Mouse (Mus musculus) MEL (cell line): ENCODE measurements around the gene Lat2. TPM values are rescaled to one million over a fixed set of nuclear protein-coding genes. Genes with fewer than 3 reads are reported as not detected.
A peak's percentile ranks its signal among the peaks of the same experiment; 100 is the strongest.

Source experiments
- DNase-seq: peaks from one replicate; pipeline ENCODE4 v3.0.0; 2011; ENCODE audit warnings: low read depth, low spot score
- H3K27ac ChIP-seq: 2 replicates; pipeline ENCODE4 v1.5.1; 2012; ENCODE audit warnings: low read depth, mild to moderate bottlenecking, control low read depth, low read length, moderate library complexity; ENCODE audit not compliant: control insufficient read depth
- H3K27me3 ChIP-seq, 2 experiments: fragments of 150-350 bp in 1 of 2; sonication (generic) in 1 of 2; 2 replicates each; pipeline ENCODE4 v1.6.1; 2012; ENCODE audit warnings: low read length in 2 of 2, mild to moderate bottlenecking in 2 of 2, improper control_type of control experiment in 1 of 2, moderate library complexity in 1 of 2; ENCODE audit not compliant: insufficient read depth in 2 of 2, control insufficient read depth in 1 of 2
- H3K36me3 ChIP-seq, 2 experiments: 2 replicates each; pipeline ENCODE4 v1.6.1; 2012 to 2014; ENCODE audit warnings: low read length in 2 of 2, improper control_type of control experiment in 1 of 2, inconsistent platforms in 1 of 2, mild to moderate bottlenecking in 1 of 2; ENCODE audit not compliant: insufficient read depth in 2 of 2, control insufficient read depth in 1 of 2
- H3K4me1 ChIP-seq, 2 experiments: fragments of 150-350 bp in 1 of 2; sonication (generic) in 1 of 2; 2 replicates each; pipeline ENCODE4 v1.6.1; 2012; ENCODE audit warnings: low read length in 2 of 2, improper control_type of control experiment in 1 of 2, mild to moderate bottlenecking in 1 of 2; ENCODE audit not compliant: insufficient read depth in 2 of 2, control insufficient read depth in 1 of 2
- H3K4me3 ChIP-seq, 2 experiments: fragments of 150-350 bp in 1 of 2; sonication (generic) in 1 of 2; 2 replicates each; pipeline ENCODE4 v1.5.1; 2012; ENCODE audit warnings: low read depth in 2 of 2, low read length in 2 of 2, mild to moderate bottlenecking in 2 of 2, moderate library complexity in 2 of 2, control low read depth in 1 of 2, improper control_type of control experiment in 1 of 2; ENCODE audit not compliant: control insufficient read depth in 1 of 2, insufficient read depth in 1 of 2
- H3K79me2 ChIP-seq: 2 replicates; pipeline ENCODE4 v1.6.1; 2012; ENCODE audit warnings: mild to moderate bottlenecking, low read length, moderate library complexity; ENCODE audit not compliant: control insufficient read depth, poor library complexity, insufficient read depth
- H3K9ac ChIP-seq: 2 replicates; pipeline ENCODE4 v1.6.1; 2012; ENCODE audit warnings: low read depth, mild to moderate bottlenecking, control low read depth, low read length, moderate library complexity; ENCODE audit not compliant: control insufficient read depth, poor library complexity, severe bottlenecking
- H3K9me3 ChIP-seq: fragments of 150-350 bp; sonication (generic); replicated peaks from 2 replicates; pipeline ENCODE4 v1.6.1; 2012; ENCODE audit warnings: mild to moderate bottlenecking, low read length, improper control_type of control experiment, moderate library complexity; ENCODE audit not compliant: insufficient read depth
- EP300 ChIP-seq, 2 experiments: IDR thresholded peaks; 2 replicates each; pipeline ENCODE4 v1.6.1; 2011; ENCODE audit warnings: improper control_type of control experiment in 2 of 2, low read length in 2 of 2, low read depth in 1 of 2, mild to moderate bottlenecking in 1 of 2
- ETS1 ChIP-seq: IDR thresholded peaks from 2 replicates; pipeline ENCODE4 v1.6.1; 2012; ENCODE audit warnings: low read depth, mild to moderate bottlenecking, inconsistent platforms, low read length, improper control_type of control experiment, moderate library complexity
- KAT2A ChIP-seq: conservative IDR thresholded peaks from 2 replicates; pipeline ENCODE4 v1.6.1; 2012; ENCODE audit warnings: low read depth, low read length, improper control_type of control experiment, inconsistent platforms
- MAFK ChIP-seq: IDR thresholded peaks from 2 replicates; pipeline ENCODE4 v1.6.1; 2011; ENCODE audit warnings: low read depth, mild to moderate bottlenecking, low read length, improper control_type of control experiment, borderline replicate concordance
- MYC ChIP-seq: IDR thresholded peaks from 2 replicates; pipeline ENCODE4 v1.6.1; 2011; ENCODE audit warnings: low read depth, mild to moderate bottlenecking, low read length, improper control_type of control experiment, moderate library complexity
- NELFE ChIP-seq: IDR thresholded peaks from 2 replicates; pipeline ENCODE4 v1.6.1; 2011; ENCODE audit warnings: low read depth, low read length, improper control_type of control experiment
- POLR2A ChIP-seq, 2 experiments: IDR thresholded peaks; 2 replicates each; pipeline ENCODE4 v1.6.1; 2011 to 2012; ENCODE audit warnings: low read length in 2 of 2, mild to moderate bottlenecking in 2 of 2, control low read depth in 1 of 2, improper control_type of control experiment in 1 of 2, low read depth in 1 of 2, moderate library complexity in 1 of 2; ENCODE audit not compliant: control insufficient read depth in 1 of 2, insufficient read depth in 1 of 2, poor library complexity in 1 of 2
- POLR2AphosphoS5 ChIP-seq: IDR thresholded peaks from 2 replicates; pipeline ENCODE4 v1.6.1; 2012; ENCODE audit warnings: low read depth, borderline replicate concordance, mild to moderate bottlenecking, inconsistent platforms, low read length, moderate library complexity, mixed read lengths
- RAD21 ChIP-seq: IDR thresholded peaks from 2 replicates; pipeline ENCODE4 v1.6.1; 2011; ENCODE audit warnings: mild to moderate bottlenecking, low read depth, low read length, improper control_type of control experiment
- SIN3A ChIP-seq: IDR thresholded peaks from 2 replicates; pipeline ENCODE4 v1.6.1; 2012; ENCODE audit warnings: low read length, improper control_type of control experiment, inconsistent platforms
- SMC3 ChIP-seq: IDR thresholded peaks from 2 replicates; pipeline ENCODE4 v1.6.1; 2011; ENCODE audit warnings: low read depth, low read length, improper control_type of control experiment
- TCF12 ChIP-seq: IDR thresholded peaks from 2 replicates; pipeline ENCODE4 v1.6.1; 2014; ENCODE audit warnings: low read depth, mild to moderate bottlenecking, inconsistent platforms, low read length, improper control_type of control experiment, moderate library complexity
- USF2 ChIP-seq, 2 experiments: IDR thresholded peaks; 2 replicates each; pipeline ENCODE4 v1.6.1; 2011 to 2012; ENCODE audit warnings: improper control_type of control experiment in 2 of 2, low read length in 2 of 2, borderline replicate concordance in 1 of 2, inconsistent platforms in 1 of 2, low read depth in 1 of 2, mild to moderate bottlenecking in 1 of 2; ENCODE audit not compliant: insufficient read depth in 1 of 2
- polyA plus RNA-seq, 2 experiments: library from polyadenylated mRNA; stranded (reverse) in 1 of 2; unstranded in 1 of 2; fragments of >175 nt in 1 of 2; fragments of >200 nt in 1 of 2; gene quantifications; 2 replicates each; pipeline versions ENCODE4 v1.2.1 to v1.2.4; 2012; ENCODE audit warnings: low replicate concordance in 2 of 2, low read depth in 1 of 2; ENCODE audit not compliant: insufficient read length in 2 of 2, insufficient read depth in 1 of 2, missing spikeins in 1 of 2
- total RNA-seq: library from RNA; depleted of rRNA; stranded (reverse); fragments of 300-350 nt; gene quantifications from 2 replicates; pipeline ENCODE4 v1.2.3, GENCODE M21; 2012

Gene Lat2
- total and polyA plus RNA-seq, 3 experiments, result 0.79 to 0.92 TPM; not detected in 1

DNA sequence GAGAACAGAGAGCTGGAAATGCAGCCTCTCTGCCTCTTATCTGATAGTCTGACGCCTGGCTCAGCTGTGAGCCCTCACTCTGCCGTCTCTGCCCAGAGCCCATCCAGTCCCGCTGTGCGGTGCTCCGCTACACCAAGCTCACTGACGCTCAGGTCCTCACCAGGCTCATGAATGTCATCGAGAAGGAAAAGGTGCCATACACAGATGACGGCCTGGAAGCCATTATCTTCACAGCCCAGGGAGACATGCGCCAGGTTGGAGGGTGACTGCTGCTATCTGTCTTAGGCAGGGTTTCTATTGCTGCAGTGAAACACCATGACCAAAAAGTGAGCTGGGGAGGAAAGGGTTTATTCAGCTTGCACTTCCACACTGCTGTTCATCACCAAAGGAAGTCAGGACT lies 21.7 kb downstream of the Lat2 start (continued):
- TF ChIP-seq KAT2A (no peak), SIN3A (no peak), ETS1 (peak; percentile 38; the same call in 1 of the 2 replicates), TCF12 (peak; percentile 58; the same call in 1 of the 2 replicates), EP300 (IDR thresholded peaks at IDR 0.05; ENCODE audit: low read depth in 1 of 2, low read length in 2 of 2) (peak; percentile 25 to 35; a peak in 1 of 4 replicates)

DNA sequence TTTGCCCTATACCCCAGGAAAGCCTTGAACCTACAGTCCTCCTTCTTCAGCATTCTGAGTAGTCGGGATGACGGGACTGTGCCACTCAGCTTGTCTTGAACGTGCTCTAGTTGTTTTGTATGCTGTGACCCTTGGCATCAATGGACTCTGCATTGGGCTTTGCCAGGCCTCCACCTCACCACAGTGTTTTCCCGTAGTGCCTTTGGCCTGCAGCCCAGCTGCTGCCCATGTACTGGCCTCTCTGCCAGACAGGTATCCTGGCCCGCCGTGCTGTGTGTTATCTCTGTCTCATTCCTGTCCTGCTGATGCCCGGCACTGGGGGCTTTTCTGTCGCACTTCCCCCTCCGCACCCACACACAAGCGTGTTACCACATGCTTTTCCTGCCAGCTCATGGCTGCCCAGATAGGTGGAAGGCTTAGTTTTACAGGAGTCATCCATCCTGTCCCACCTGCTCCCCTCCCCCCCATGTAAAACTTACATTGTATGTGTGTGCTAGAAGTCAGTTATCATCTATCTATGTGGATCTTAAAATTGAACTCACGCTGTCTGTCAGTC lies 22.7 kb downstream of the Lat2 start:
- no peak overlapping the region for H3K4me3 ChIP-seq
- no peak overlapping the region for H3K27ac ChIP-seq
- H3K36me3 ChIP-seq, result peaks cover 0 to 11% of the 10 kb centered on the region in 2 experiments; a peak in 2 of 4 replicates
- no peak for DNase-seq
- peaks cover 0 to 4% of the 10 kb centered on the region in 2 experiments; a peak in 1 of 4 replicates for H3K4me1 ChIP-seq
- no peaks in the 10 kb centered on the region for H3K27me3 ChIP-seq
- no peak overlapping the region for H3K9ac ChIP-seq
- H3K9me3 ChIP-seq, result no peaks in the 10 kb centered on the region
- no peaks in the 10 kb centered on the region for H3K79me2 ChIP-seq
- TF ChIP-seq SIN3A, result no peak
- TF ChIP-seq SMC3, result no peak
- TF ChIP-seq TCF12, result no peak
- TF ChIP-seq POLR2AphosphoS5, result no peak
- TF ChIP-seq MYC, result no peak
- TF ChIP-seq ETS1, result no peak

DNA sequence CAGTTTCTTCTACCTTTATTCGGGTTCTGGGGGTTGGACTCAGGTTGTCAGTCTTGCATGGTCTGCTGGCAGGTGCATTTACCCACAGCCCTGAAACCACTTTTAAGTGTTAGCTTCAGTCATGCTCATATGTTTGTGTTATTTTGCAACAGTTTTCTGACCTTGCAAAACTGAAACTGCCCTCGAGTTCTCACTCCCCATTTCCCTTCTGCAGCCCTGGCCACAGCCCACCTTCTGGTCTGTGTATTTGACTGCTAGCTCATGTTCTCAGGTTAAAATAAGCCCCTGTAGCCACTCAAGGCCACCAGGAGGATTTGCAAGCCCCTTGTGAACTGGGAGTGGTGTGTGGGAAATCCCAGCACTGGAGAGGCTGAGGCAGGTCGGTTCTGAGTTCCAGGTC lies 24.9 kb downstream of the Lat2 start:
- Histone ChIP-seq H3K27ac (no peak overlapping the region), H3K4me1 (peaks cover 2 to 12% of the 10 kb centered on the region in 2 experiments), H3K79me2 (peaks cover 15% of the 10 kb centered on the region), H3K4me3 (no peak overlapping the region), H3K27me3 (no peaks in the 10 kb centered on the region), H3K36me3 (peaks cover 11 to 13% of the 10 kb centered on the region in 2 experiments), H3K9ac (no peak overlapping the region), H3K9me3 (no peaks in the 10 kb centered on the region)
- TF ChIP-seq SMC3, result no peak
- no peak for TF ChIP-seq NELFE
- no peak for TF ChIP-seq SIN3A
- TF ChIP-seq USF2 (IDR thresholded peaks at IDR 0.05; ENCODE audit: borderline replicate concordance in 1 of 2, insufficient read depth in 1 of 2, low read depth in 1 of 2, low read length in 2 of 2), result no peak
- no peak for TF ChIP-seq MAFK
- TF ChIP-seq POLR2A (IDR thresholded peaks at IDR 0.05; ENCODE audit: control insufficient read depth in 1 of 2, insufficient read depth in 1 of 2, low read depth in 1 of 2, low read length in 2 of 2, poor library complexity in 1 of 2), result no peak
- TF ChIP-seq RAD21, result no peak
- DNase-seq, result no peak
